Mouse (Mus musculus) olfactory bulb, adult 2 months (tissue): ENCODE measurements around the gene Mvp.

Experiments
- CTCF ChIP-seq: fragments of 200-500 bp; IDR thresholded peaks from 2 replicates; pipeline ENCODE4 v1.5.1; 2012; ENCODE audit warnings: low read depth, mild to moderate bottlenecking, low read length, moderate library complexity; ENCODE audit not compliant: insufficient read depth
- POLR2A ChIP-seq: fragments of 200-500 bp; IDR thresholded peaks from 2 replicates; pipeline ENCODE4 v1.6.1; 2012; ENCODE audit warnings: mild to moderate bottlenecking, low read depth, low read length, moderate library complexity; ENCODE audit not compliant: insufficient read depth

- no peak for TF ChIP-seq POLR2A
- TF ChIP-seq CTCF = no peak
Measured at GRCm38 (mm10) chr7:126941801-126942200, 72.6 kb downstream of the Mvp start.
